Mouse (Mus musculus) lung, embryonic 14.5 days (tissue): ENCODE measurements around the gene Mrps6. TPM values are rescaled to one million over a fixed set of nuclear protein-coding genes. Genes with fewer than 3 reads are reported as not detected.

Experiments
- ATAC-seq: fragments of 200-750 bp; cut with Nextera tagmentation; 2 replicates; pipeline ENCODE4 v1.8.0; 2017; ENCODE audit warnings: mild to moderate bottlenecking, moderate TSS enrichment, moderate library complexity; ENCODE audit not compliant: insufficient read depth
- DNase-seq: peaks from one replicate; pipeline ENCODE4 v3.0.0-alpha.2; 2015
- H3K27ac ChIP-seq: fragments of 300-500 bp; sonication (generic); 2 replicates; pipeline ENCODE4 v1.5.1; 2014; ENCODE audit warnings: low read depth, mild to moderate bottlenecking, moderate library complexity
- H3K27me3 ChIP-seq: fragments of 300-500 bp; sonication (generic); 2 replicates; pipeline ENCODE4 v1.6.1; 2014; ENCODE audit warnings: low read length, control low read depth; ENCODE audit not compliant: insufficient read depth
- H3K36me3 ChIP-seq: fragments of 300-500 bp; sonication (generic); 2 replicates; pipeline ENCODE4 v1.6.1; 2014; ENCODE audit warnings: control low read depth; ENCODE audit not compliant: insufficient read depth
- H3K4me1 ChIP-seq: fragments of 300-500 bp; sonication (generic); 2 replicates; pipeline ENCODE4 v1.6.1; 2014; ENCODE audit warnings: antibody characterized with exemption, control low read depth; ENCODE audit not compliant: insufficient read depth
- H3K4me2 ChIP-seq: fragments of 300-500 bp; sonication (generic); 2 replicates; pipeline ENCODE4 v1.6.1; 2014; ENCODE audit warnings: mild to moderate bottlenecking
- H3K4me3 ChIP-seq: fragments of 300-500 bp; sonication (generic); 2 replicates; pipeline ENCODE4 v1.5.1; 2014; ENCODE audit warnings: low read depth, low read length
- H3K9ac ChIP-seq: fragments of 300-500 bp; sonication (generic); 2 replicates; pipeline ENCODE4 v1.6.1; 2014
- H3K9me3 ChIP-seq: fragments of 300-500 bp; sonication (generic); 2 replicates; pipeline ENCODE4 v1.6.1; 2016; ENCODE audit warnings: low read depth, low read length, control low read depth
- CTCF ChIP-seq: IDR thresholded peaks from 2 replicates; pipeline ENCODE4 v1.5.1; 2016; ENCODE audit warnings: antibody characterized with exemption, low read depth
- WGBS: fragments of 180-500 bp; shearing (Covaris S2); extraction: QIAGEN DNeasy Blood & Tissue Kit; methylation state at CpG from one replicate; pipeline ENCODE4 v1.1.7; 2014; 5-methylcytosine and 5-hydroxymethylcytosine counted together
- polyA plus RNA-seq: library from polyadenylated mRNA; unstranded; fragments of >200 nt; fragmentation: Nextera tagmentation; extraction: Ambion mirVana; gene quantifications from 2 replicates; pipeline ENCODE4 v1.2.1, GENCODE M21; 2014

Gene Mrps6
- polyA plus RNA-seq, 1 experiment from 2014 or later, result 76.4 TPM

DNA sequence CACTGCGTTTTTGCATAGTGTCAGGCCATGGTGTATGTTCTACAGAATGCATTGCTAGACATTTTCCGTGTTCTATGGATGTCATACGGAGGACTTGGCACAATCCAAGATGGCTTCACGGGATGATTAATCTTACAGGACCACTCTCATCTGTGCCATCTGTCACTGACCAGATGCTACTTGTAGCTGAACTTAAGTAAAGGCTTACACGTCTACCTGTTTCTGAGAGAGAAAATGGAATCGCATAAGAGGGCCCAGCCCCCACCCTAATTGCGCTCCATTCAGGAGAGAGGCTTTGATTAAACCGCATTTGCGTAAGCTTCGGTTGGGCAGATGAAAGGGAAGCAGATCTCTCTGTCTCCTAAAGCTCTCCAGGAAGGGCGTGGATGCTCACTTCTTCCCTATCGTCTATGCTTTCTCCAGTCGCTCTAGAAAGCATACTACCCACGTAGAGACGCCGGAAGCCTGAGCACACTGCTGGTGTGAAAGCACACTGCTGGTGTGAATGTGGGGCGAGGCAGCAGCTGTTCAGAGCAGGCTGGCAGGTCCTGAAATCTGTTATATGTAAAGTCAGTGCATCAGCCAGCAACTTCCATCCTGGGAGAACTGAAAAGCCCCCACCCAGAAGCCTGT lies 62.9 kb downstream of the Mrps6 start:
- ATAC-seq (no peak), DNase-seq (no peak)
- H3K27me3 ChIP-seq, result no peaks in the 10 kb centered on the region
- H3K9me3 ChIP-seq, result peaks cover 9% of the 10 kb centered on the region; the same call in 1 of the 2 replicates
- no peak overlapping the region for H3K27ac ChIP-seq
- no peak for TF ChIP-seq CTCF
- H3K4me1 ChIP-seq, result no peaks in the 10 kb centered on the region
- H3K9ac ChIP-seq, result no peak overlapping the region
- H3K4me3 ChIP-seq, result no peak overlapping the region
- H3K4me2 ChIP-seq, result no peak overlapping the region
- no peaks in the 10 kb centered on the region for H3K36me3 ChIP-seq
- 72% methylated on average over 17 of the region's 17 CpGs for WGBS

GRCm38 (mm10) chr16:92127226-92127625 lies 69.2 kb downstream of the Mrps6 start:
- Histone ChIP-seq H3K9me3 (peaks cover 9% of the 10 kb centered on the region; the same call in 1 of the 2 replicates), H3K36me3 (no peaks in the 10 kb centered on the region), H3K4me1 (no peaks in the 10 kb centered on the region), H3K27ac (no peak overlapping the region), H3K4me3 (no peak overlapping the region), H3K9ac (no peak overlapping the region), H3K27me3 (no peaks in the 10 kb centered on the region), H3K4me2 (no peak overlapping the region)
- no peak for TF ChIP-seq CTCF
- DNase-seq, result no peak
- ATAC-seq, result no peak
- WGBS, result 49% methylated on average over 4 of the region's 4 CpGs

GRCm38 (mm10) chr16:92127666-92128065 lies 69.6 kb downstream of the Mrps6 start:
- H3K36me3 ChIP-seq, result no peaks in the 10 kb centered on the region
- no peak for ATAC-seq
- no peaks in the 10 kb centered on the region for H3K4me1 ChIP-seq
- 72% methylated on average over 5 of the region's 5 CpGs for WGBS
- no peak overlapping the region for H3K9ac ChIP-seq
- DNase-seq, result no peak
- no peak overlapping the region for H3K27ac ChIP-seq
- H3K4me2 ChIP-seq, result no peak overlapping the region
- H3K27me3 ChIP-seq, result no peaks in the 10 kb centered on the region
- no peak for TF ChIP-seq CTCF
- no peak overlapping the region for H3K4me3 ChIP-seq
- H3K9me3 ChIP-seq, result peaks cover 9% of the 10 kb centered on the region; the same call in 1 of the 2 replicates

DNA sequence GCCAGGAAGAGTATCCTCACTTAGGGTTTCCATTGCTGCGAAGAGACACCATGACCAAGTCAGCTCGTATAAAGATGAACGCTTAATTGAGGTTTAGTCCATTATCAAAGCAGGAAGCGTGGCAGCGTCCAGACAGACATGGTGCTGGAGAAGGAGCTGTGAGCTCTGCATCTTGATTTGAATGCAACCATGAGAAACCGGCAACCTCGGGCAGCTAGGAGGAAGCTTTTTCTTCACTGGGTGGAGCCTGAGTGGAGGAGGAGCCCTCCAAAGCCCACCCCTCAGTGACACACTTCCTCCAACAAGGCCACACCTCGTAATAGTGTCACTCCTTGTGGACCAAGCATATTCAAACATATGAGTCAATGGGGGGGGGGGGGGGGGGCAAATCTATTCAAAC lies 71.8 kb downstream of the Mrps6 start:
- H3K36me3 ChIP-seq, result no peaks in the 10 kb centered on the region
- no peaks in the 10 kb centered on the region for H3K4me1 ChIP-seq
- H3K9ac ChIP-seq, result no peak overlapping the region
- ATAC-seq, result no peak
- H3K4me3 ChIP-seq, result no peak overlapping the region
- 92% methylated on average over 8 of the region's 8 CpGs for WGBS
- DNase-seq, result no peak
- no peak overlapping the region for H3K4me2 ChIP-seq
- no peak overlapping the region for H3K27ac ChIP-seq
- peaks cover under 1% of the 10 kb centered on the region; the same call in 1 of the 2 replicates for H3K9me3 ChIP-seq
- no peak for TF ChIP-seq CTCF
- no peaks in the 10 kb centered on the region for H3K27me3 ChIP-seq

- no peaks in the 10 kb centered on the region for H3K4me1 ChIP-seq
- no peaks in the 10 kb centered on the region for H3K9me3 ChIP-seq
- H3K27ac ChIP-seq, result no peak overlapping the region
- WGBS, result 78% methylated on average over 4 of the region's 4 CpGs
- no peak for ATAC-seq
- no peak overlapping the region for H3K9ac ChIP-seq
- H3K4me3 ChIP-seq, result no peak overlapping the region
- H3K27me3 ChIP-seq, result no peaks in the 10 kb centered on the region
- H3K4me2 ChIP-seq, result no peak overlapping the region
- TF ChIP-seq CTCF, result no peak
- no peaks in the 10 kb centered on the region for H3K36me3 ChIP-seq
- no peak for DNase-seq
Measured at GRCm38 (mm10) chr16:92132511-92132910, 74.4 kb downstream of the Mrps6 start.

GRCm38 (mm10) chr16:92134148-92134764 lies 76.2 kb downstream of the Mrps6 start:
- ATAC-seq (no peak), DNase-seq (no peak)
- no peak overlapping the region for H3K27ac ChIP-seq
- H3K4me1 ChIP-seq, result no peaks in the 10 kb centered on the region
- H3K4me3 ChIP-seq, result no peak overlapping the region
- H3K27me3 ChIP-seq, result no peaks in the 10 kb centered on the region
- 77% methylated on average over 11 of the region's 11 CpGs for WGBS
- H3K36me3 ChIP-seq, result no peaks in the 10 kb centered on the region
- H3K9me3 ChIP-seq, result no peaks in the 10 kb centered on the region
- TF ChIP-seq CTCF, result no peak
- H3K4me2 ChIP-seq, result no peak overlapping the region
- H3K9ac ChIP-seq, result no peak overlapping the region

- no peak for ATAC-seq
- Histone ChIP-seq H3K4me1 (no peaks in the 10 kb centered on the region), H3K4me3 (no peak overlapping the region), H3K27ac (no peak overlapping the region), H3K4me2 (no peak overlapping the region), H3K27me3 (no peaks in the 10 kb centered on the region), H3K36me3 (no peaks in the 10 kb centered on the region), H3K9ac (no peak overlapping the region), H3K9me3 (no peaks in the 10 kb centered on the region)
- 92% methylated on average over 15 of the region's 15 CpGs for WGBS
- peak; percentile 30 for TF ChIP-seq CTCF
- DNase-seq, result no peak
Measured at GRCm38 (mm10) chr16:92136275-92136674, 78.2 kb downstream of the Mrps6 start.
